Mouse (Mus musculus) lung, embryonic 15.5 days (tissue): ENCODE measurements around the gene Plk5. TPM values are rescaled to one million over a fixed set of nuclear protein-coding genes. Genes with fewer than 3 reads are reported as not detected.

Source experiments
- ATAC-seq: fragments of 200-750 bp; cut with Nextera tagmentation; 2 replicates; pipeline ENCODE4 v1.8.0; 2017; ENCODE audit warnings: moderate number of reproducible peaks, borderline replicate concordance; ENCODE audit not compliant: low FRiP score, low TSS enrichment; ENCODE audit errors: extremely low read depth
- H3K27ac ChIP-seq: fragments of 300-500 bp; sonication (generic); 2 replicates; pipeline ENCODE4 v1.5.1; 2015; ENCODE audit warnings: moderate library complexity, mild to moderate bottlenecking, inconsistent platforms
- H3K27me3 ChIP-seq: fragments of 300-500 bp; sonication (generic); 2 replicates; pipeline ENCODE4 v1.6.1; 2015; ENCODE audit warnings: inconsistent platforms
- H3K36me3 ChIP-seq: fragments of 300-500 bp; sonication (generic); 2 replicates; pipeline ENCODE4 v1.6.1; 2015; ENCODE audit warnings: inconsistent platforms
- H3K4me1 ChIP-seq: fragments of 300-500 bp; sonication (generic); 2 replicates; pipeline ENCODE4 v1.6.1; 2015; ENCODE audit warnings: inconsistent platforms
- H3K4me2 ChIP-seq: fragments of 300-500 bp; sonication (generic); 2 replicates; pipeline ENCODE4 v1.6.1; 2015; ENCODE audit warnings: inconsistent platforms, mild to moderate bottlenecking, moderate library complexity
- H3K4me3 ChIP-seq: fragments of 300-500 bp; sonication (generic); 2 replicates; pipeline ENCODE4 v1.5.1; 2015; ENCODE audit warnings: mild to moderate bottlenecking, inconsistent platforms
- H3K9ac ChIP-seq: fragments of 300-500 bp; sonication (generic); 2 replicates; pipeline ENCODE4 v1.6.1; 2015; ENCODE audit warnings: inconsistent platforms
- H3K9me3 ChIP-seq: fragments of 300-500 bp; sonication (generic); 2 replicates; pipeline ENCODE4 v1.6.1; 2016; ENCODE audit warnings: inconsistent platforms
- WGBS: fragments of 180-500 bp; shearing (Covaris S2); methylation state at CpG from one replicate; pipeline ENCODE4 v1.1.7; 2015; 5-methylcytosine and 5-hydroxymethylcytosine counted together
- polyA plus RNA-seq: library from polyadenylated mRNA; unstranded; fragments of >200 nt; fragmentation: Nextera tagmentation; extraction: Ambion mirVana; gene quantifications from 2 replicates; pipeline ENCODE4 v1.2.1, GENCODE M21; 2015

The Plk5 gene
- polyA plus RNA-seq, 1 experiment from 2014 or later = 1.0 TPM

- WGBS = 13% methylated on average over 17 of the region's 17 CpGs
- H3K9me3 ChIP-seq = no peaks in the 10 kb centered on the region
- H3K36me3 ChIP-seq = no peaks in the 10 kb centered on the region
- peaks cover 97% of the 10 kb centered on the region for H3K27me3 ChIP-seq
- peak overlapping the region; percentile 30 for H3K4me3 ChIP-seq
- peak overlapping the region; percentile 59 for H3K4me2 ChIP-seq
- peak overlapping the region; percentile 13; the same call in 1 of the 2 replicates for H3K9ac ChIP-seq
- ATAC-seq = no peak
- peaks cover 50% of the 10 kb centered on the region for H3K4me1 ChIP-seq
- no peak overlapping the region for H3K27ac ChIP-seq
Measured at GRCm38 (mm10) chr10:80347514-80347967, 8.7 kb upstream of the Plk5 start.

DNA sequence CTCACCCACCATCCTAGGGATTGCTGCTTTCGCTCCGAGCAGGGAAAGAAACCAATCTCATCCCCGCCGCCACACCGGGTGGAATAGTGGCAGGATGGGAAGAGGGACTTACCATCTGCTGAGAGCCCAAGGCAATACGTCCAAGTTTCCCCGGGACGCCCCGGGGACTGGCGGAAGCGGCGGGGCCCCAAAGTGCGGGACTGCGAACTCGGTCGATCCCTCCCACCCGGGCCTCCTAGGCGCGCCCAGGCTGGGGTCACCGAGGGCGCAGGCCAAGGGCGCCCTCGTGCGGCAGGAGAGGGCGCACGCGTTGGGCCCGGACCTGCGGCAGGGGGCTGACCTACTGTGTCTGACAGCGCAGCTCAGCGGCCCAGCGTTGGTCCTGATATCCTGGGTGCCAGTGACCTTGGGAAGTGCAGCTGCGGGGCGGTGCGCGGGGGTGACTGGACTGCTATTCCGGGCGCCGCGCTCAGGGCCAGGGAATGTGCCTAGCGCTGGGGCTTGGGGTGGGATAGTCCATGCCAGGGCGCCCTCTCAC is 7.9 kb upstream of the Plk5 start, which contains the start of gene Adamtsl5:
Adamtsl5 (minus strand) TSS at position 169 of the 538 bp plus-strand sequence.
- Histone ChIP-seq H3K4me2 (peak within 1 kb of the TSS; percentile 59), H3K4me1 (peaks cover 44% of the 10 kb centered on the region), H3K9me3 (no peaks in the 10 kb centered on the region), H3K27me3 (peaks cover 97% of the 10 kb centered on the region), H3K36me3 (no peaks in the 10 kb centered on the region), H3K9ac (peak within 1 kb of the TSS; percentile 13; the same call in 1 of the 2 replicates), H3K4me3 (peak within 1 kb of the TSS; percentile 30), H3K27ac (no peak within 1 kb of the TSS)
- no peak for ATAC-seq
- WGBS = 2% methylated on average over 42 of the region's 42 CpGs

- H3K27me3 ChIP-seq = peaks cover 97% of the 10 kb centered on the region
Measured at GRCm38 (mm10) chr10:80348981-80349380, 7.3 kb upstream of the Plk5 start.

DNA sequence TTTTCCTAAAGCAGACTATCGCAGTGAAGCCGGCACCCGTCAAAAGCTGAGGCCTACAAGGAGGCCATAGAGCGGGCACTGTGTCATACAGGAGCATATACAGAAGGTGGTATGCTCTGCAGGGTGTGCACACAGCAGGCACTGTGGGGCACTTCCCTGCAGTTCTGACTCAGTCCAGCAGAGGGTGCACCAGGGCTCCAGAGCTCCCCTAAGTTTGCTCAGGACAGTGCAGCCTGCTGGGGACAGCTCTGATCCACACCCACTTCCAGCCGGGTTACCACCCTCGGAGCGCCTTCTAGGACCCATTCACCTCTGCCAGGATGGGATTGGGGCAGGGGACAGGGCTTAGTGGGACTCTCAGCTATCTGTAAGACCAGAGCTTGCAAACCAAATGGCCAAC is 6.0 kb upstream of the Plk5 start:
- 1% methylated on average over 7 of the region's 7 CpGs for WGBS
- no peaks in the 10 kb centered on the region for H3K9me3 ChIP-seq
- H3K4me3 ChIP-seq = no peak overlapping the region
- no peaks in the 10 kb centered on the region for H3K36me3 ChIP-seq
- peaks cover 25% of the 10 kb centered on the region for H3K4me1 ChIP-seq
- H3K4me2 ChIP-seq = no peak overlapping the region
- no peak overlapping the region for H3K27ac ChIP-seq
- peak; percentile 76 for ATAC-seq
- H3K27me3 ChIP-seq = peaks cover 96% of the 10 kb centered on the region
- H3K9ac ChIP-seq = no peak overlapping the region

More at GRCm38 (mm10) chr10:80348981-80349380, 7.3 kb upstream of the Plk5 start:
- peaks cover 38% of the 10 kb centered on the region for H3K4me1 ChIP-seq
- no peaks in the 10 kb centered on the region for H3K9me3 ChIP-seq
- 0 out of 2 replicates have a peak overlapping the region, but pooled peaks have one; percentile 13 for H3K9ac ChIP-seq
- no peaks in the 10 kb centered on the region for H3K36me3 ChIP-seq
- no peak for ATAC-seq
- peak overlapping the region; percentile 30 for H3K4me3 ChIP-seq
- H3K4me2 ChIP-seq = peak overlapping the region; percentile 59
- WGBS = 15% methylated on average over 26 of the region's 26 CpGs
- no peak overlapping the region for H3K27ac ChIP-seq

- H3K9ac ChIP-seq = no peak overlapping the region
- ATAC-seq = no peak
- peaks cover 97% of the 10 kb centered on the region for H3K27me3 ChIP-seq
- no peaks in the 10 kb centered on the region for H3K36me3 ChIP-seq
- H3K4me1 ChIP-seq = peaks cover 33% of the 10 kb centered on the region
- 28% methylated on average over 11 of the region's 11 CpGs for WGBS
- H3K27ac ChIP-seq = no peak overlapping the region
- no peaks in the 10 kb centered on the region for H3K9me3 ChIP-seq
- H3K4me3 ChIP-seq = no peak overlapping the region
- no peak overlapping the region for H3K4me2 ChIP-seq
Measured at GRCm38 (mm10) chr10:80351896-80352295, 4.4 kb upstream of the Plk5 start.

- H3K27me3 ChIP-seq = peaks cover 97% of the 10 kb centered on the region
- no peak overlapping the region for H3K4me3 ChIP-seq
- H3K9ac ChIP-seq = no peak overlapping the region
- no peak overlapping the region for H3K27ac ChIP-seq
- ATAC-seq = no peak
- H3K4me2 ChIP-seq = no peak overlapping the region
- H3K4me1 ChIP-seq = peaks cover 35% of the 10 kb centered on the region
- no peaks in the 10 kb centered on the region for H3K36me3 ChIP-seq
- H3K9me3 ChIP-seq = no peaks in the 10 kb centered on the region
- WGBS = 46% methylated on average over 8 of the region's 8 CpGs
Measured at GRCm38 (mm10) chr10:80352727-80353126, 3.5 kb upstream of the Plk5 start.

GRCm38 (mm10) chr10:80355431-80355830 is 828 bp upstream of the Plk5 start:
- H3K27me3 ChIP-seq = peaks cover 96% of the 10 kb centered on the region
- no peaks in the 10 kb centered on the region for H3K9me3 ChIP-seq
- H3K9ac ChIP-seq = no peak overlapping the region
- H3K36me3 ChIP-seq = no peaks in the 10 kb centered on the region
- ATAC-seq = no peak
- H3K4me3 ChIP-seq = no peak overlapping the region
- H3K4me1 ChIP-seq = peaks cover 21% of the 10 kb centered on the region
- H3K4me2 ChIP-seq = no peak overlapping the region
- H3K27ac ChIP-seq = no peak overlapping the region
- WGBS = 11% methylated on average over 9 of the region's 9 CpGs

GRCm38 (mm10) chr10:80356737-80357136 is 478 bp downstream of the Plk5 start:
- 3% methylated on average over 34 of the region's 34 CpGs for WGBS
- no peaks in the 10 kb centered on the region for H3K36me3 ChIP-seq
- H3K9me3 ChIP-seq = no peaks in the 10 kb centered on the region
- H3K4me1 ChIP-seq = peaks cover 21% of the 10 kb centered on the region
- H3K4me3 ChIP-seq = peak overlapping the region; percentile 28
- H3K4me2 ChIP-seq = peak overlapping the region; percentile 58
- H3K27me3 ChIP-seq = peaks cover 86% of the 10 kb centered on the region
- ATAC-seq = no peak
- H3K9ac ChIP-seq = no peak overlapping the region
- H3K27ac ChIP-seq = no peak overlapping the region

GRCm38 (mm10) chr10:80357336-80357735 is 1.1 kb downstream of the Plk5 start:
- H3K4me1 ChIP-seq = peaks cover 21% of the 10 kb centered on the region
- no peak for ATAC-seq
- no peaks in the 10 kb centered on the region for H3K36me3 ChIP-seq
- no peak overlapping the region for H3K27ac ChIP-seq
- no peak overlapping the region for H3K4me3 ChIP-seq
- peak overlapping the region; percentile 50; the same call in 1 of the 2 replicates for H3K4me2 ChIP-seq
- peaks cover 80% of the 10 kb centered on the region for H3K27me3 ChIP-seq
- 32% methylated on average over 7 of the region's 7 CpGs for WGBS
- no peak overlapping the region for H3K9ac ChIP-seq
- no peaks in the 10 kb centered on the region for H3K9me3 ChIP-seq

- Histone ChIP-seq H3K4me1 (peaks cover 21% of the 10 kb centered on the region), H3K9ac (no peak overlapping the region), H3K27me3 (peaks cover 72% of the 10 kb centered on the region), H3K4me2 (peak overlapping the region; percentile 50), H3K9me3 (no peaks in the 10 kb centered on the region), H3K27ac (no peak overlapping the region), H3K36me3 (no peaks in the 10 kb centered on the region), H3K4me3 (peak overlapping the region; percentile 23)
- 8% methylated on average over 24 of the region's 31 CpGs for WGBS
- ATAC-seq = peak; percentile 19; the same call in 1 of the 2 replicates
Measured at GRCm38 (mm10) chr10:80357994-80358639, 1.9 kb downstream of the Plk5 start.

GRCm38 (mm10) chr10:80363734-80364133 is 7.5 kb downstream of the Plk5 start:
- H3K4me1 ChIP-seq = no peaks in the 10 kb centered on the region
- WGBS = 34% methylated on average over 6 of the region's 6 CpGs
- ATAC-seq = no peak
- no peak overlapping the region for H3K27ac ChIP-seq
- H3K27me3 ChIP-seq = peaks cover 23% of the 10 kb centered on the region
- H3K4me2 ChIP-seq = no peak overlapping the region
- H3K36me3 ChIP-seq = no peaks in the 10 kb centered on the region
- H3K9me3 ChIP-seq = no peaks in the 10 kb centered on the region
- H3K9ac ChIP-seq = no peak overlapping the region
- H3K4me3 ChIP-seq = no peak overlapping the region

GRCm38 (mm10) chr10:80365736-80366135 is 9.5 kb downstream of the Plk5 start:
- Histone ChIP-seq H3K4me1 (no peaks in the 10 kb centered on the region), H3K4me3 (no peak overlapping the region), H3K27ac (no peak overlapping the region), H3K27me3 (peaks cover 6% of the 10 kb centered on the region; the same call in 1 of the 2 replicates), H3K36me3 (no peaks in the 10 kb centered on the region), H3K9ac (no peak overlapping the region), H3K4me2 (no peak overlapping the region), H3K9me3 (no peaks in the 10 kb centered on the region)
- ATAC-seq = no peak
- WGBS = 57% methylated on average over 6 of the region's 6 CpGs
